Mouse (Mus musculus): ENCODE measurements around the gene Camsap1. TPM values are rescaled to one million over a fixed set of nuclear protein-coding genes. Genes with fewer than 3 reads are reported as not detected.
A peak's percentile ranks its signal among the peaks of the same experiment; 100 is the strongest.

Gene Camsap1
- total RNA-seq (2015; ENCODE audit: low replicate concordance) = 18.9 and 31.4 TPM in 2 replicates
- 67.6 and 93.3 TPM in 2 replicates for total RNA-seq (2017; ENCODE audit: low replicate concordance)

DNA sequence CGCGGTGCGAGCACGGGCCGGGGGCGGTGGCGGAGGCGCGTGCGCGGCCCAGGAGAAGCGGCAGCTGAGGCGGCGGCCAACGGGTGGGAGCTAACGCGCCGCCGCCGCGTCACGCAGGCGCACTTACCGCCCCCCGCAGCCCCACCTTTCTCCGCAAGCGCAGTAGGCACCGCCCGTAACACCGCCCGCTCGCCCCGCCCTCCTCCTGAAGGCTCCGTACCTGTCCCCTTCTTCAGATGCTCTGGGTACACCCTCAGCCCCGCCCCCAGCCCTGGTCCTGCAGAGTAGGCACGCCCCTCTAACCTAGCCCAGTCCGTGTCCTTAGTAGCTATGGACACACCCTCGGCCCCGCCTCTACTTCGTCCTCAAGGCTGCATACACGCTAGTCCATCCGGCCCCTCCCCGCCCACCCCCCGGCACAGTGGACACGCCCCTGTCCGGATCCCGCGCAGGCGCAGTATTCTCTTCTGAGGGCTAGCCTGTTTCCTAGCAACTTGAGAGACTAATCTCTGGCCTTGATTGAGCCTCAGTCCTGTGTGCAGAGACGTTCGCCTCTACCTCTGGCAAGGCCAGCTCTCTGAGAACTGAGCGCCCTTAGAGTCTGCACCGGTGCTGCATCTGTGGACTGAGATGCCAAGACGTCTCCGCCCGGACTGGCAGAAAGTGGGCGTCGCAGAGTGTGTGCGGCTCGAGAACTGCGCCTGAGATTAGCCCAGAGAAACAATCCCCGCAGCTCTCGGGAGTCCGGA, at the start of gene Camsap1:
Gene Camsap1 (minus strand): TSS at position 124 of the 749 bp plus-strand sequence.
- peak; percentile 90 for ATAC-seq (replicated peaks; ENCODE audit: low FRiP score, poor library complexity, severe bottlenecking)

DNA sequence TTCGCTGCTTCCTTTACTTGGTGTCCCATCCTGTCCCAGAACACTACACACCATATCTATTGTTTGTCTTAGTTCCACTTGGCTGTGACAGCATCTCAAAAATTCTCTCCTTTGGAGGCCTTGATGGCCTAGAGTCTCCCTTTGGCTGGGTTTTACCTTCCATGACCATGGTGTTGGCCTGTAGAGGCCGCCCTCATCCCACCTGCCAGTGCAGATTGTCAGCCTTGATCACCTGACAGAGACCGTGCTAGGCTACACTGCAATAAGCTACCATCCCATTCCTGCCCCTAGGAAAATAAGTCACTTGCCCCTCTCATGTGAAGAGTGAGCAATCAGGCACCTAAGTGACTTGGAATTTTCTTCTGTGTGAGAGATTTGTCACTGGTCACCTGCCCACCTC, 47.2 kb upstream of the Camsap1 start:
- 0 out of 2 replicates have a peak, but pooled peaks have one; percentile 48 for ATAC-seq (replicated peaks; ENCODE audit: low FRiP score, poor library complexity, severe bottlenecking)

DNA sequence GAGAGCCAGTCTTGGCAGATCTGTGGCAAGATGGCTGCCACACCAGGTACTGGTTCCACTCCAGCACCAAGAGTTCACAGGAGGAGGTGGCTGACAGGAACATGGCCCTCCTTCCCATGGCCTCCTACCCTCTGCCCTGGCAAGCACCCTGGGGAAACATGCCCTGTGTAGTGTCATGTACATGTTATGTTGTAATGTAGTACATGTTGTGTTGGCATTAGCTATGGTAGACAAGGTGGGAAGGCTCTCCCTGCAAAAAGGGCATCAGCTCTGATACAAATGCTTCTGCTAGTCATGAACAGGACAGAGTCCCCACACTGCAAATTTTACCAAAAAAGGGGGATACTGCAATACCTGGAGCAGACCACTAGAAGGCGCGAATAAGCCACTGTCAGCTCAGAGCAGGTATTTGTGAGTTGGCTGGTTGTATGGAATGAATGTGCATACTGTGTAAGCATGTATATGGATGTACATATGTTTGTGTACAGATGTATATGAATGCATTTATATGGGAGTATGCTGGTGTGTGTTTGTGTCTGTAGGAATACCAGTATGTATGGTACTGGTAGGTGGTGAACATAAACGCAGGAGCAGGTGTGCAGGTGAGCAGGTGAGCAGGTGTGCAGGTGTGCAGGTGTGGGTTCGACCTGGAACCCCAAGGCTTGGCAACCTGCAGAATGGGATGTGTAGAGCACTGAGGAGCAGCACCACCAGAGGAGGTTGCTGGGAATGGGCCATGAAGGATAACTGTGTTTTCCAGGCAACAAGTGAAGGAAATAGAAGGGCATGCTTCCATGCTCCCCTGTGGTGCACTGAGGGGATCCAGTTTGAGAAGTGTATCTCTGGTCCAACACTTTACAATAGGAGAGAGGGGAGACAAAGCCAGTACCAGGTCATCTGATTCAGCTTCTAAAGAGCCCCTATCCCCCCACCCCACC, 41.3 kb upstream of the Camsap1 start:
- peak; percentile 44; the same call in 1 of the 2 replicates for ATAC-seq (replicated peaks; ENCODE audit: low FRiP score, poor library complexity, severe bottlenecking)

DNA sequence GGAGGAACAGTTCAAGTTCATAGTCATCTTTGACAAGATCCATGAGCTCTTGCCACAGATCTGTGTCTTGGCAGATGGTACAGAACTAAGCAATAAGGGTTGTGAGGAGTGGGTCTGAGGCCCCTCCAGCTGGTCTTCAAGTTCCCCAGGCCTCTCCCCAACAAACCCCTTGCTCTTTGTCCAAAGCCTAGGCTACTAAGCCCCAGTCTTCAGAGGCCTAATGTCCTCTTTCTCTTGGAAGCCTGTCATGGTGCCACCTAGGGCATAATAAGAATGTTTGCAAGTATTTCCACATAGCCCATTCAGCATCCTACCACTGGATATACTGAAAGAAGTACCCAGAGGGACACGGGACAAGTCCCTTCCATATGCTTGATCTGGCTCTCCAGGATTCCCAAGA, 39.5 kb upstream of the Camsap1 start:
- no peak for ATAC-seq (replicated peaks; ENCODE audit: low FRiP score, poor library complexity, severe bottlenecking)

DNA sequence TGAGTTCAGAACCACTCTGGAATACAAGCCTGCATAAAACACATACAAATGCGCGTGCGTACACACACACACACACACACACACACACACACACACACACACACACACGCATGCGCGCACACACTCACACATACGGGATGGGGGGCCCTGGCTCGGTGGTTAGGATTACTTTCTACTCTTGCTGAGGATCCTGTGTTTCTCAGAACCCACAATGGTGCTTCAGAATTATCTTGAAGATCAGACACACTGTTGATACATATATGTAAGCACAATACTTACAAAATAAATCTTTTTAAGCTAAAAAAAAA, 39.1 kb upstream of the Camsap1 start:
- no peak for ATAC-seq (replicated peaks; ENCODE audit: low FRiP score, poor library complexity, severe bottlenecking)

DNA sequence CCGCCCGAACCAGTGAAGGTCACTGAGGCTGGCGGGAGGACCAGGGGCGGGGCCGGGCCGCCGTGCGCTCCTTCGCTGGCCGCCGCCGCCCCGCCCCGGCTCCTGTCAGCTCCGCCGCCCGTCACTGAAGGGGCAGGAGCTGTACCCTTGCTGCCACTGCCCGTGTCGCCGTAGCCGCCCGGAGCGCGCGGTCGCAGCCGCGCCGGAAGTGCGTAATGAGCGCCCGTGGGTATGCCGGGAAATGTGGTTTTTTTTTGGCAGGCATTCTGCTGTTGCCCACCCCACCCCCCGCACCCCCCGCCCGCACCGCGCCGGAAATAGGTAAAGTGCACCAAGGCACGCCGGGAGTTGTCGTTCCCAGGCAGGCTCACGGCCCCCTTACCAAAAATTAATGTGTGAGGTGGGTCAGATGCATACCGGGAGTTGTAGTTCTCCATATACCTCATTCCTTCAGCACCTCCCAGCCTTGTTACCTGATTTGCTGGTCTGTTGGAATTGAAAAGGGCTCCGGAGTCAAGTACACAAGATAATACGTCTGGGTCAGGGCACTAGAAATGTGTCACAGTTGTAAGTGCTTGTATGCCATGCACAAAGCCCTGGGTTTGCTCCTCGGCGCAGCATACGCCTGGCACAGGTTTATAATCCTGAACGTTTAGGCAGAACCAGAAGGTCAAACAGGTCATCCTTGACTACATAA, 38.6 kb upstream of the Camsap1 start, which contains the start of gene Ubac1:
Gene Ubac1 (minus strand): TSS at position 187 of the 697 bp plus-strand sequence.
- peak; percentile 79 for ATAC-seq (replicated peaks; ENCODE audit: low FRiP score, poor library complexity, severe bottlenecking)

DNA sequence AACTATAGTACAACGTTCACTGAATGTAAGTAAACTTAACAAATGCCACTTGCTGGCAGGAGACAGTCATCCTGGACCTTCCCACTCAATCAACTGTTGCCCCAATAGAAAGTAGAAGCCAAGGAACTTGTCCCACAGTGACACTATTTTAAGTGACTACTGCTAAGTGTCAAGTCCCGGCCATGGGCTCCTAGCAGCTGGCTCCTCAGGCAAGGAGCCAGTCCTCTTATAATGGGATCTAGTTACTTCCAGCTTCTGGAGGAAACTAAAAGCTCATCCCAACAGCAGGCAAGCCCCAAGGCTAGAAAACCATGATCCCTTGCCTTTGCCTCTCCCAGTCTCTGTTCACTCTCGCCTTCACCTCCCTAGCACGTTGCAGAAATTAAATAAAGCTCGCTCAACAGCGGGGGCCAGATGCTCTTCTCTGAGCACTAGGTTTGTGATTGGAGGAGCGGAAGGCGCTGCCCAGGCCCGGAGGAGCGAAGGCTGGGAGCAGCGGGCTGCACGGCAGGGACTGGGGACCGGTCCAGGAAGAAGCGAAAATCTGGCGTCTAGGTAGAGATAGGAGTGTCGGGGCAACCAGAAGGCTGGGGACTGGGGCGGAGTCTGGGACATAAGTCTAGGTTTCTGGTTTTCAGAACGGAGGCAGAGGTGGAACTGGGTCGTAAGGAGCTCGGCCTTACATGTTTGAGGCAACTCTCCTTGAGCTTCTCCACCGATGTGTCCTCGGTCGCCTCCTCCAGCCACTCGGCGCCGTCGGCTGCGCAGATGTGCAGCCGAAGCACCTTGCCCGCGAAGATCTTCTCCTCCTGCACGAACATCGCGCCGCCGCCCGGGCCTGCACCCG, 37.9 kb upstream of the Camsap1 start:
- ATAC-seq (replicated peaks; ENCODE audit: low FRiP score, poor library complexity, severe bottlenecking) = peak; percentile 45

DNA sequence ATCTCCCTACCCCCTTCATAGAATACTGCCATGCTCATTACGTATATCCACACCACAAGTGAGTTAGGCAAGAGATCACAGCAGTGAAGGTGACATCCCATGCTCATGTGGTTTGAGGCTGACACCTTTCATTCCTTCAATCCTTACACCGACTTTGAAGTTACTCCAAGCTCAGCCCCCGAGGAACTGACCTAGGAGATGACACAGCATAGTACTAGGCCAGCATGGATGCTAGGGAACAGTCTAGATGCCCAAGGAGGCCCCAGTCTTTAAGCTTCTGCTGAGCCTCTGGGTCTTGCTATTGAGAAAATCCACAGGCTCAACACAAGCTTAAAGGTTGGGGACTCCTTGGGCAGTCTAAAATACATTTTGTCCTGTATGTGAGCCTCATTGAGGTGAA, 36.8 kb upstream of the Camsap1 start:
- ATAC-seq (replicated peaks; ENCODE audit: low FRiP score, poor library complexity, severe bottlenecking) = peak; percentile 36

DNA sequence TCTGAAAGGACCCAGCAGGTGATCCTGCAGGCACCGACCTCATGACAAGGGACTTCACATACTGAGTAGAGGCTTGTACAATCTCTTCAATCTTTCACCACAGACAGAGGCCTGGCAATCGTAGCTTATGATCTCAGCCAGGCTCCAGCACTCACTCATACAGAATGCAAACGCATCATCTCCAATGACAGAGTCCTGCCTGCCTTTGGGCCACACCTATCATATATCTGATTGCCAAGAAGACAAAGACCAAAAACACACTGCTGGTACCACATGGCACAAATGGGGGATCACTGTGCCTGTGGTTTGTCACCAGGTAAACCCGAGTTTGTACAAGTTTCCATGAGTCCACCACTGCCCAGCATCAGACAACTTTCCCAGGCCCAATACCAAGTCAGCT, 34.2 kb upstream of the Camsap1 start:
- no peak for ATAC-seq (replicated peaks; ENCODE audit: low FRiP score, poor library complexity, severe bottlenecking)

DNA sequence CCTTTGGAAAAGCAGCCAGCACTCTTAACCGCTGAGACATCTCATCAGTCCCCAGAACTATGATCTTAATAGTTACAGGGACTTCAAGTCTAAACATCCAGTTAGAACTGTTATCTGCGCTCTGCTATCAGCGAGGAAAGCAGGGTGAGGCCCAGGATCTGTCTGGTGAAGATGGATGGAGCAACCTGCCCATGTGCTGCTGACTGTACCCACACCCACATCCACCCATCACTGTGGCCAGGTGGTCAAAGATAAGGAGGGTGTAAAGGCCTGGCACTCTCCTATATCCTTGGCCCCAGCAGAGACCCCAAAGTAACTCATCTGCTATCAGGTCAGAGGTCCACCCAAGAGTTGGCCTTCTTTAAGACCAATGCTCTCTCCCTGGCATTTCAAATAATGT, 30.6 kb upstream of the Camsap1 start:
- peak; percentile 89 for ATAC-seq (replicated peaks; ENCODE audit: low FRiP score, poor library complexity, severe bottlenecking)

DNA sequence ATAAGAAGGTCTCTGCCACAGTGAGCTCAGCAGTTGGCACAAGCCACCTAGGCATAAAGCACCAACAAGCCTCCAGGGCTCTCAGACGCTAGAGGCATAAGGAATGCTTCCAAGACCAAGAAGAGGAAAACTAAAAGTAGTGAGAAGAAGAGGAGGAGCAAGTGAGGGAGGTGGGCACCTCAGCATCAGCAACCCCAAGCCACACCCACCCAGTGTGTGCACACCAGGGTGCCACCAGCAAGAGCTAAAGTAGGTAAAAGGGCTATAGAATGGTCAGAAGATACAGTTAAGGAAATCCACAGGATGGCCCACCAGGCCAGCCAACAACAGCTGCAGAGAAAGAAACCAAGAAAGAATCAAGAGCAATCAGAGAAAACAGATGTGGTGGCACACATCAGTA, 28.3 kb upstream of the Camsap1 start:
- ATAC-seq (replicated peaks; ENCODE audit: low FRiP score, poor library complexity, severe bottlenecking) = 0 out of 2 replicates have a peak, but pooled peaks have one; percentile 26

DNA sequence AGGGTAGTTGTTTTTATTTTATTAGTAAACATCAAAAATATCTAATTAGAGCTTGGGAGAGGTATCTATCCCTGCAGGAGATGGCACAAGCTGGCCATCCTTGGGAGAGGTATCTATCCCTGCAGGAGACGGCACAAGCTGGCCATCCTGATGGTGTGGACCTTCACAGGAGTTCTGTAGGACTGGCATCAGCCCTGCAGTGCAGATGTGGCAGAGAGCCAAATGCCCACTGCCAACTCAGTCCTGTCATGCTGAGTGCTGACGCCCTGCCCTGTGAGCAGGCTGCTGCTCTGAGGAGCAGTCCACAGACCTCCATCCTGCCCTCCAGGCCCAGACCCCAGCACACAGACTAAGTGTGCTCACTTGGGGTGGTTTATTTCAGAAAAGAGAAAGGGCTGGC, 18.9 kb upstream of the Camsap1 start:
- ATAC-seq (replicated peaks; ENCODE audit: low FRiP score, poor library complexity, severe bottlenecking) = no peak

DNA sequence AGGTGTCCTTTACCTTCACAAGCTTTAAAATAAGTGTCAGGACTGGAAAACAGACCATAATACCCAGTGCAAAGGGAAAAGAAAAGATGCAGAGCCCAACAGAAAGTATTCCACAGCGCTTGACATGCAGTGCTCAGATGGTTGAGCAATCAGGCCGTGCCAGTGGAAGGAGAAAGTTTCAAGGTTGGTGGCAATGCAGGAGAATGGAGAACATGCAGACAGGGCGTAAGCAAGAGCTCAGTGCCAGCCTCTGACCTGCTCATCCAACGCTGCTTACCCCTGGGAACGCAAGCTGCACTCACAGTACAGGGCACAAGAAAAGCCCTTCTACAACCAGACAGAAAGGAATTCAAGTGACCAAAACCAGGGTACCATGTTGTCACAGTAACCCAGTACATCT, 18.1 kb upstream of the Camsap1 start:
- ATAC-seq (replicated peaks; ENCODE audit: low FRiP score, poor library complexity, severe bottlenecking) = no peak

DNA sequence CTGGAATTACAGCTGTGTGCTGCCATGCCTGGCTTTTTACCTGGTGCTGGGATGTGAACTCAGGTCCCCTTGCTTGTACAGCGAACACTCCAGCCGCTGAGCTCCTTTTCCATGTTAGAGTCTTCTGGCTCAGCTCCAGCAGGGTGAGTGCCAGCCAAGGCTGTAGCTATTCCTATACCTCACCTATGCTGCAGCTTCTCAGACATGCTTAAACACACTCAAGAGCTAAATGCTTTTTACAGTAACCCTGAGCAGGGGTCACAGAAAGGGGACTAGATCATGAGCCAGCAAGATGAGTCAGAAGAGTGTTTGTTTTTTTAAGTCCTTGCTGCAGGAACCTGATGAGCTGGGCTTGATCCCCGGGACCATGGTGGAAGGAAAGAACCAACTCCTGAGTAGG, 14.6 kb upstream of the Camsap1 start:
- 0 out of 2 replicates have a peak, but pooled peaks have one; percentile 5 for ATAC-seq (replicated peaks; ENCODE audit: low FRiP score, poor library complexity, severe bottlenecking)

DNA sequence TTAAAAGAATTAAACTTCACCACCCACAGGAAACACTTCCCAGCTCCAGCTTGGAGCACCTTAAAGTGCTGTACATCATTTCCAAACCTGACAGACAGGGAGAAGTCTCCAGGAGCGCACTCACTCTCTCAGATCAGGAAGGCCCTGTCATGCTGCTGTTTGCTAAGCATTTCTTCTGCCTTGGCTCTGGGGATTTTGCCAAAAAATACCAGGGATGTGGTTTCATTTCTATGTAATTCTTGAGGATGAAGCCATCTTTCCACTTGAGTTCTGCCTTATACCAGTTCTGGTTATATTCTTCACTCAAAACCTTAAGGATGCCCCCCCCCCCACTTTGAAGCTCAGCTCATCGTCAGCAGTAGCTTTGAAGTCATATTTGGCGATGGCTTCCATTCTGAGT, 11.7 kb upstream of the Camsap1 start:
- no peak for ATAC-seq (replicated peaks; ENCODE audit: low FRiP score, poor library complexity, severe bottlenecking)

DNA sequence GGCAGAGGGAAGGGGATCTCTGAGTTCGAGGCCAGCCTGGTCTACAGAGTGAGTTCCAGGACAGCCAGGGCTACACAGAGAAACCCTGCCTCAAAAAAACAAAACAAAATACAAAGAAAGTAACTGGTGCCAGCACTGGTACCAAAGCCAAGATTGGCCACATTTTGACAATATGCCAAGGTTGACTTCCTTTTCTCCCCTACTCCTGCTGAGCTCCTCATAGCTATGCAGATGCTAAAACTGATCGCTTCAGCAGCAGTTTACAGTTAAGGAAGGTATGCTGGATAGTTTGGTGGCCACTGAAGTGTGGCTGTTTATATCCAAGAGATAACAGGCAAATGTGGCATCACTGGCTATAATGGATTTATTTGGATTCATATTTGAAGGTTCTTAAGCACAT, 9.2 kb upstream of the Camsap1 start:
- ATAC-seq (replicated peaks; ENCODE audit: low FRiP score, poor library complexity, severe bottlenecking) = no peak

DNA sequence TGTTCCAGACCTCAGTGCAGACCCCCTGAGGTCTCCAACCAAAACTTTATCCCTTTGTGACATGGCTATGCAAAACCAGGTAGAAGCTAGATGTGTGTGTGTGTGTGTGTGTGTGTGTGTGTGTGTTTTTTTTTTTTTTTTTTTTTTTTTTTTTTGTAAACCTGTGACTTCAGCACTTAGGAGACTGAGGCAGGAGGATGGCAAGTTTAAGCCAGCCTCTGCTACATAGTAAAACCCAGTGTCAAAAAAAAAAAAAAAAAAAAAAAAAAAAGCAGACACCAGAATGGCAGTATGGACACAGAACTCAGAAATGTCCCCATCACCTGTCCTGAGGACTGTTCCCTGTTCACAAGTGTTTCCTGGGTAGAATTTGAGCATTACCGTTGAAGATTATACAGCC, 6.6 kb upstream of the Camsap1 start:
- ATAC-seq (replicated peaks; ENCODE audit: low FRiP score, poor library complexity, severe bottlenecking) = no peak

DNA sequence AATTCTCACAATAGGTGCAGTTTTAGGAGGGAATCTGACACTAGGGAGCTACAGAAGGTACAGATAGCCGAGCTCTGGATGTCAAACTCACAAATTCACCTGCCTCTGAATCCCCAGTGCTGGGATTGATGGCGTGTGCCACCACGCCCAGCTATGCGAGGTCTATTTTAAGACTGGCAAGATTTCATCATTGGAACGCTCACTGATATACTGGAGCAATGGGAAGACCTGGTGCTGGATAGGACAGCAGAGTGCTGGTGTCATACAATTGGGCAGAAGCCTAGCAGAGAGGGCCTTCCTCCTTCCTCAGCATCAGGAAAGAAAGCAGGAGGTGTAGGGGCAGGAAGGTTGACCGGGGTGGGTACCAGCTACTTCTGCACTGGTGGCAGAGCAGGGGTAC, 4.7 kb upstream of the Camsap1 start:
- no peak for ATAC-seq (replicated peaks; ENCODE audit: low FRiP score, poor library complexity, severe bottlenecking)

DNA sequence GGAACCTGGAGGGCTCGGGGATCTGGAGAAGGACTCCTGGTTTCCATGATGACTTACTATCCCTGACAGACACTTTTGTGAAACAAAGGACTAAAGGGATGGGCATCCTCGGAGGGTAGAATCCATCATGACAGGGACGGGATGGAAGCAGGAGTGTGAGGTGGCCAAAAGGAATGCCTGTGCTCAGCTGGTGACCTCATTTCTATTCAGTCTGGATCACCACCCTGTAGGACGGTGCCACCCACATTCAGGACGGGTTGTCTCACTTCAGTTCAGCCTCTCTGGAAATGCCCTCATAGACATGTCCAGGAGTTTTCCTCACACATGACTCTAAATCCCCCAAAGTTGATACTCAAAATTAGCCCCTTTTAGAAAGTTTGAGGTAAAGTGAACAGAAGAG, 3.5 kb upstream of the Camsap1 start:
- no peak for ATAC-seq (replicated peaks; ENCODE audit: low FRiP score, poor library complexity, severe bottlenecking)
